Mouse (Mus musculus) olfactory bulb, adult 2 months (tissue): ENCODE results near the gene Gm15056.

Experiments
- CTCF ChIP-seq: fragments of 200-500 bp; IDR thresholded peaks from 2 replicates; pipeline ENCODE4 v1.5.1; 2012; ENCODE audit warnings: low read depth, mild to moderate bottlenecking, low read length, moderate library complexity; ENCODE audit not compliant: insufficient read depth
- POLR2A ChIP-seq: fragments of 200-500 bp; IDR thresholded peaks from 2 replicates; pipeline ENCODE4 v1.6.1; 2012; ENCODE audit warnings: mild to moderate bottlenecking, low read depth, low read length, moderate library complexity; ENCODE audit not compliant: insufficient read depth

- no peak for TF ChIP-seq POLR2A
- no peak for TF ChIP-seq CTCF
Observed at GRCm38 (mm10) chr8:20908256-20908655, 5.8 kb upstream of the Gm15056 start.
